Mouse (Mus musculus): ENCODE data around the gene Snx5.

- no peak for TF ChIP-seq POLR2A (IDR thresholded peaks at IDR 0.05; ENCODE audit: insufficient read depth, low read length)
- TF ChIP-seq CTCF (IDR thresholded peaks at IDR 0.05; ENCODE audit: low read depth, low read length): no peak
These were observed 32.4 kb downstream of the Snx5 start for GRCm38 (mm10) chr2:144238341-144238740.
